Mouse (Mus musculus) erythroid progenitor cell, adult 5-6 weeks (primary cell): ENCODE data around the gene Rassf7. TPM values are rescaled to one million over a fixed set of nuclear protein-coding genes. Genes with fewer than 3 reads are reported as not detected.

Experiments used
- total RNA-seq, 2 experiments: library from RNA; stranded (forward) in 1 of 2; stranded (reverse) in 1 of 2; fragments of 150-400 nt in 1 of 2; fragments of 186-747, 209-891 nt in 1 of 2; gene quantifications; 2 replicates each; pipeline versions ENCODE4 v1.2.3 to v1.2.4; 2015 to 2017; ENCODE audit warnings: low replicate concordance in 2 of 2

Gene Rassf7
- total RNA-seq, 2 experiments from 2014 or later = 13.4 to 33.1 TPM

Other genes starting within 250 kb of the Rassf7 start
- gene Ifitm1, start 248.6 kb upstream of the Rassf7 start, total RNA-seq (2015; ENCODE audit: low replicate concordance) = 31.0 TPM in 1 of 2 replicates, not detected in the other
- gene Ifitm1, start 248.6 kb upstream of the Rassf7 start, total RNA-seq (2017; ENCODE audit: low replicate concordance) = 0.90 and 20.6 TPM in 2 replicates
- 156 and 271 TPM in 2 replicates for gene Ifitm3, start 205.1 kb upstream of the Rassf7 start, total RNA-seq (2015; ENCODE audit: low replicate concordance)
- gene Ifitm3, start 205.1 kb upstream of the Rassf7 start, total RNA-seq (2017; ENCODE audit: low replicate concordance) = 73.5 and 106 TPM in 2 replicates
- gene Ifitm6, start 197.9 kb upstream of the Rassf7 start, total RNA-seq (2015; ENCODE audit: low replicate concordance) = 172 and 212 TPM in 2 replicates
- gene Ifitm6, start 197.9 kb upstream of the Rassf7 start, total RNA-seq (2017; ENCODE audit: low replicate concordance) = 65.6 and 95.9 TPM in 2 replicates
- not detected in 2 replicates for gene Gm17387, start 186.7 kb upstream of the Rassf7 start, total RNA-seq (2015; ENCODE audit: low replicate concordance)
- gene Gm17387, start 186.7 kb upstream of the Rassf7 start, total RNA-seq (2017; ENCODE audit: low replicate concordance) = not detected in 2 replicates
- gene B4galnt4, start 154.8 kb upstream of the Rassf7 start, total RNA-seq (2015; ENCODE audit: low replicate concordance) = not detected in 2 replicates
- gene B4galnt4, start 154.8 kb upstream of the Rassf7 start, total RNA-seq (2017; ENCODE audit: low replicate concordance) = 0.26 TPM in 1 of 2 replicates, not detected in the other
- 4.3 TPM in 1 of 2 replicates, not detected in the other for gene Pkp3, start 137.6 kb upstream of the Rassf7 start, total RNA-seq (2015; ENCODE audit: low replicate concordance)
- 0.91 and 1.3 TPM in 2 replicates for gene Pkp3, start 137.6 kb upstream of the Rassf7 start, total RNA-seq (2017; ENCODE audit: low replicate concordance)
- gene Sigirr, start 115.3 kb upstream of the Rassf7 start, total RNA-seq (2015; ENCODE audit: low replicate concordance) = 4.2 and 10.5 TPM in 2 replicates
- 1.5 TPM in 1 of 2 replicates, not detected in the other for gene Sigirr, start 115.3 kb upstream of the Rassf7 start, total RNA-seq (2017; ENCODE audit: low replicate concordance)
- gene Ano9, start 98.1 kb upstream of the Rassf7 start, total RNA-seq (2015; ENCODE audit: low replicate concordance) = not detected in 2 replicates
- not detected in 2 replicates for gene Ano9, start 98.1 kb upstream of the Rassf7 start, total RNA-seq (2017; ENCODE audit: low replicate concordance)
- gene Ptdss2, start 93.5 kb upstream of the Rassf7 start, total RNA-seq (2015; ENCODE audit: low replicate concordance) = 278 and 380 TPM in 2 replicates
- 309 and 327 TPM in 2 replicates for gene Ptdss2, start 93.5 kb upstream of the Rassf7 start, total RNA-seq (2017; ENCODE audit: low replicate concordance)
- 9.6 and 16.2 TPM in 2 replicates for gene Rnh1, start 43.0 kb upstream of the Rassf7 start, total RNA-seq (2015; ENCODE audit: low replicate concordance)
- gene Rnh1, start 43.0 kb upstream of the Rassf7 start, total RNA-seq (2017; ENCODE audit: low replicate concordance) = 3.7 and 20.5 TPM in 2 replicates
- 39.8 and 94.4 TPM in 2 replicates for gene Hras, start 21.9 kb upstream of the Rassf7 start, total RNA-seq (2015; ENCODE audit: low replicate concordance)
- gene Hras, start 21.9 kb upstream of the Rassf7 start, total RNA-seq (2017; ENCODE audit: low replicate concordance) = 40.5 and 47.2 TPM in 2 replicates
- 8.3 and 8.8 TPM in 2 replicates for gene Lrrc56, start 21.7 kb upstream of the Rassf7 start, total RNA-seq (2015; ENCODE audit: low replicate concordance)
- gene Lrrc56, start 21.7 kb upstream of the Rassf7 start, total RNA-seq (2017; ENCODE audit: low replicate concordance) = 3.6 and 5.8 TPM in 2 replicates
- gene Lmntd2, start 1.8 kb upstream of the Rassf7 start, total RNA-seq (2015; ENCODE audit: low replicate concordance) = 1.8 TPM in 1 of 2 replicates, not detected in the other
- gene Lmntd2, start 1.8 kb upstream of the Rassf7 start, total RNA-seq (2017; ENCODE audit: low replicate concordance) = 2.2 TPM in 1 of 2 replicates, not detected in the other
- 80.1 and 114 TPM in 2 replicates for gene Phrf1, start 12.9 kb downstream of the Rassf7 start, total RNA-seq (2015; ENCODE audit: low replicate concordance)
- gene Phrf1, start 12.9 kb downstream of the Rassf7 start, total RNA-seq (2017; ENCODE audit: low replicate concordance) = 63.5 and 90.0 TPM in 2 replicates
- 52.8 and 81.4 TPM in 2 replicates for gene Irf7, start 50.6 kb downstream of the Rassf7 start, total RNA-seq (2015; ENCODE audit: low replicate concordance)
- 68.6 and 76.5 TPM in 2 replicates for gene Irf7, start 50.6 kb downstream of the Rassf7 start, total RNA-seq (2017; ENCODE audit: low replicate concordance)
- not detected in 2 replicates for gene Cdhr5, start 60.9 kb downstream of the Rassf7 start, total RNA-seq (2015; ENCODE audit: low replicate concordance)
- gene Cdhr5, start 60.9 kb downstream of the Rassf7 start, total RNA-seq (2017; ENCODE audit: low replicate concordance) = not detected in 2 replicates
- not detected in 2 replicates for gene Sct, start 63.3 kb downstream of the Rassf7 start, total RNA-seq (2015; ENCODE audit: low replicate concordance)
- not detected in 2 replicates for gene Sct, start 63.3 kb downstream of the Rassf7 start, total RNA-seq (2017; ENCODE audit: low replicate concordance)
- not detected in 2 replicates for gene Drd4, start 76.1 kb downstream of the Rassf7 start, total RNA-seq (2015; ENCODE audit: low replicate concordance)
- not detected in 2 replicates for gene Drd4, start 76.1 kb downstream of the Rassf7 start, total RNA-seq (2017; ENCODE audit: low replicate concordance)
- 46.5 and 55.8 TPM in 2 replicates for gene Deaf1, start 111.8 kb downstream of the Rassf7 start, total RNA-seq (2015; ENCODE audit: low replicate concordance)
- 26.2 and 40.8 TPM in 2 replicates for gene Deaf1, start 111.8 kb downstream of the Rassf7 start, total RNA-seq (2017; ENCODE audit: low replicate concordance)
- gene Tmem80, start 111.9 kb downstream of the Rassf7 start, total RNA-seq (2015; ENCODE audit: low replicate concordance) = 13.4 and 26.7 TPM in 2 replicates
- gene Tmem80, start 111.9 kb downstream of the Rassf7 start, total RNA-seq (2017; ENCODE audit: low replicate concordance) = 8.3 and 8.6 TPM in 2 replicates
- not detected in 2 replicates for gene Eps8l2, start 123.0 kb downstream of the Rassf7 start, total RNA-seq (2015; ENCODE audit: low replicate concordance)
- 1.4 TPM in 1 of 2 replicates, not detected in the other for gene Eps8l2, start 123.0 kb downstream of the Rassf7 start, total RNA-seq (2017; ENCODE audit: low replicate concordance)
- gene Taldo1, start 176.3 kb downstream of the Rassf7 start, total RNA-seq (2015; ENCODE audit: low replicate concordance) = 108 and 138 TPM in 2 replicates
- 354 and 496 TPM in 2 replicates for gene Taldo1, start 176.3 kb downstream of the Rassf7 start, total RNA-seq (2017; ENCODE audit: low replicate concordance)
- gene Gatd1, start 198.3 kb downstream of the Rassf7 start, total RNA-seq (2015; ENCODE audit: low replicate concordance) = 3.4 and 14.4 TPM in 2 replicates
- gene Gatd1, start 198.3 kb downstream of the Rassf7 start, total RNA-seq (2017; ENCODE audit: low replicate concordance) = 4.4 and 9.2 TPM in 2 replicates
- not detected in 2 replicates for gene Cend1, start 213.6 kb downstream of the Rassf7 start, total RNA-seq (2015; ENCODE audit: low replicate concordance)
- not detected in 2 replicates for gene Cend1, start 213.6 kb downstream of the Rassf7 start, total RNA-seq (2017; ENCODE audit: low replicate concordance)
- gene Slc25a22, start 222.0 kb downstream of the Rassf7 start, total RNA-seq (2015; ENCODE audit: low replicate concordance) = 28.5 and 37.3 TPM in 2 replicates
- gene Slc25a22, start 222.0 kb downstream of the Rassf7 start, total RNA-seq (2017; ENCODE audit: low replicate concordance) = 1.4 and 7.1 TPM in 2 replicates
- gene Pidd1, start 228.2 kb downstream of the Rassf7 start, total RNA-seq (2015; ENCODE audit: low replicate concordance) = 34.2 and 34.4 TPM in 2 replicates
- 14.0 and 19.1 TPM in 2 replicates for gene Pidd1, start 228.2 kb downstream of the Rassf7 start, total RNA-seq (2017; ENCODE audit: low replicate concordance)
- gene Rplp2, start 231.5 kb downstream of the Rassf7 start, total RNA-seq (2015; ENCODE audit: low replicate concordance) = 970 and 1,246 TPM in 2 replicates
- 1,462 and 2,252 TPM in 2 replicates for gene Rplp2, start 231.5 kb downstream of the Rassf7 start, total RNA-seq (2017; ENCODE audit: low replicate concordance)
- gene Pnpla2, start 239.3 kb downstream of the Rassf7 start, total RNA-seq (2015; ENCODE audit: low replicate concordance) = 14.7 and 19.8 TPM in 2 replicates
- gene Pnpla2, start 239.3 kb downstream of the Rassf7 start, total RNA-seq (2017; ENCODE audit: low replicate concordance) = 4.2 and 8.3 TPM in 2 replicates
- not detected in 2 replicates for gene Cracr2b, start 245.2 kb downstream of the Rassf7 start, total RNA-seq (2015; ENCODE audit: low replicate concordance)
- 3.3 TPM in 1 of 2 replicates, not detected in the other for gene Cracr2b, start 245.2 kb downstream of the Rassf7 start, total RNA-seq (2017; ENCODE audit: low replicate concordance)